Mouse (Mus musculus): ENCODE results near the gene Nsrp1.

Nsrp1 gene

DNA sequence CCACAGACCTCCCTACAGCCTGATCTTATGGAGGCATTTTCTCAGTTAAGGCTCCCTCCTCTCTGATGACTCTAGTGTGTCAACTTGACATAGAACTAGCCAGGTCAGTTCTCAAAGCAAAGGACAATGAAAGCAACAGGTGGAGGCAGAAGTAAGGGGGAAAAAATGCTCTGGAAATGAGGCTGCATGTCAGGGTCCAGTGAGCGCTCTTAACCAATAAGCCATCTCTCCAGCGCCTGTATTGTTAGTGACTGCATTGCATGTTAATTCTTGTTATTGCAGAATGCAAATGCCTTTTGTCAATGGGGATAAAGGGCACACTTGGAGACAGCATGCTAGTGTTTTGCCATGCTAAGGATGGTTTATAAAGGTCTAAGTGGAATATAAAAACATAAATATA is 35.4 kb downstream of the Nsrp1 start:
- no peak for DNase-seq (ENCODE audit: low spot score in 2 of 2)

DNA sequence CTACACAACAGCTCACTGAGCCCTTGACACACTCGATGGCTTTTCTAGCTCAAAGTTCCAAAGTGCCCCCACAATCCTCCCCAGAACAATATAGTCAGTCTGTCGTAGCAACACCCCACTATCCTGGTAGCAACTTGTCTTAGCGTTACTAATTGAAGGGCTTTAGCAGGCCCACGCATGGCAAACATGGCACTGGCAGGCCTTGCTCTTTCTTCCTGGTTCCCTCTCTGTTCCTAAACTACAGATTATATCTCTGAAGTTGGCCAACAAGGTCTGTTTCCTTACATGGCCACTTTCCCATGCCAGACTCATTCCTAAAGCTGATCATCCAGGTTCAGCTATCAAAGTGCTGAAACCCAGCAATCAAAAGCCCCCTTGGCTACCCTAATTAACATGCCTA is 36.3 kb downstream of the Nsrp1 start:
- no peak for DNase-seq (ENCODE audit: low spot score in 2 of 2)

DNA sequence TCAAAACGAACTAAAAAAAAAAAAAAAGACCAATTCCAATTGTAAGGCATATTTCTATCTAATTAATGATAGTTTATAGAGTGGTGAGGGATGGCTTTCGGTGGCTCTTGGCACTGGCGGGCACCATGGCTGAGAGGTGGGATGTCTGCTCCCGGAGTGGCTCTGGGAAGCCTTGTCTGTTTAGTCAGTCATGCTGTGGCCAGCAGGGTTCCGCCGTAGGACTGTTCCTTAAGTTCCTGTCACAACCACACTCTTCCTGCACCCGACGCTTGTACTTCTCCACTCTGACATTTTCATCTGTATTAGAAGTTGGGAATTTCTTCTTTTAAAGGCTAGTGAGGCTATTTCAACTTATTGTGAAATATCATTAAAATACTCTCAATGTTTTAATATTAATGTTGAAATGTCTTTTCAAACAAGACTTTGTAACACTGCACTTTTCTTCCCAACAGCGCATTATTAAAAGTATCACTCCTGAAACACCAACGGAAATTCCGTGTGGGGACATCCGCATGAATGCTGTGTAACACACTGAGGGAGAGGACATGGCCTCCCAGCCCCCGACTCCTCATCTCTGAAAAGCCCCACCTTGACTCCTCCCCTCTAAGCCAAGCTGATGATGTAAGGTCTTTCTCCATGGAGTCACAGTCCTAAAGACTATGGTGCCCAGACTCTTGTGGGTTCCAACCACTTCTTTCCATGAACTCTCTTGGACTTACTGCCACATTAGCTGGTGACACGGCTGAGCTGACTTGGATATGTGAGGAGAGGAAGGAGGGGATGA is 46.9 kb downstream of the Nsrp1 start:
- DNase-seq (ENCODE audit: low spot score in 2 of 2): no peak

DNA sequence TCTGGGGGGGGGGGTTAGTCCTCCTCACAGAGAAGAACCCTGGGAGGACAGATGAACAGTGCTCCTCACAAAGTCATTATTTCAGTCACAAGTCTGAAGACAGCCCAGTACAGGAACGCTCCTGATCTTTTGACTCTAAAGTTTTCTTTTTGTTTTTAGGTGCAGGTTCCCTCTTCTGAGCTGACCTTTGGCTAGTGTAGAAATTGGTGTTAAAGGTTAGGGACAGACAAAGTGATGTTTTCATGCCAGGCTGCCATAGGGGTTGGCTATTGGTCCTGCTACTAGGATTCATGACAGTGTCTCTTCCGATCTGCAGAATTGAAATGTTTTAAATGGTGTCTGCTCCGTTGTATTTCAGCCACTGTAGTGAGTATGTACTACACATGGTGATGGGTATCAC is 50.1 kb downstream of the Nsrp1 start:
- DNase-seq (ENCODE audit: low spot score in 2 of 2): no peak

DNA sequence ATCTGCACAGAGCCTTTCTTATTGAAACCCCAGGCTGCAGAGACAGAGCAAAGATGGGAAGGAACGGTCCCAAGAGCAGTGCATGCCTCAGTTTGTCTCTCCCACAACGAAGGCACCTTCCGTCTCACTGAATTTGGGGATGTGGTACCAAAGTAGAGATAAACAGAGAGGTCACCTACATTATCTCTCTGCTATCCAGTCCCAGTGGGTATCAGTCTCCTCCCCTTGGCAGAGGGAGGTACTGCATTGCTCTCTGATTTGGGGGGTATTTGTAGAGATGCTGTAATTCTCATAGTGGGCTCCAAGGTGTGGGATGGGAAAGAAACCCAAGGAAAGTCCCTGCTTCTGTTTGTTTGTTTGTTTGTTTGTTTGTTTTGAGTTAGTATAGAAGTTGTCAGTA is 51.7 kb downstream of the Nsrp1 start:
- DNase-seq (ENCODE audit: low spot score in 2 of 2): no peak

DNA sequence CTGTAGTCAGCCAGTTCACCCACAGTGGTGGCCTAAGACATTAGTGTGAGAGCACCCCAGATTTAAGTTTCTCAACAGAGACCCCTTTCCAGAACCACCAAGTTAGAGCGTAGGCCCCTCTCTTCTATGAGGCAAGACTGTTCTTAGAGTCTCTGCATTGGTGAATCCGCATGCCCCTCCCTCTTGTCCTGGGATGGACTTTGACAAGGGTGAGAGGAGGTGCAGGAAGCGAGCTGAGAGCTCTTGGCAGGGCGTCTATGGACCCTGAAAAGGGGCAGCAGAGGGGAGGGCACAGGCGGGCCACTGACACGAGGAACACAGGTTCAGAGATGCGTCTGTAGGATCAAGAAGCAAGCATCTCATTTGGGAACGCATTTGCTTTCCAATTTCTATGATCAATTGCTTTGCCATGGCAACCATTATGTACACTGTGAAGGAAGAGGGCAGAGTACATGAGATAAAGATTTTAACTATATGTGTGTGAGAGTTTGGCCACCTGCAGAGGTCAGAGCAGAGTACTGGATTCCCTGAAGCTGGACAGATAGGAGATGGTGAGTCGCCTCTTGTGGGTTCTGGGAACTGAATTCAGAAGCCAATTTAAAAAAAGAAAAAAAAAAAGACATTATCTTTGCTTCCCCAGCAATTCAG is 56.4 kb downstream of the Nsrp1 start:
- DNase-seq (ENCODE audit: low spot score in 2 of 2): no peak

DNA sequence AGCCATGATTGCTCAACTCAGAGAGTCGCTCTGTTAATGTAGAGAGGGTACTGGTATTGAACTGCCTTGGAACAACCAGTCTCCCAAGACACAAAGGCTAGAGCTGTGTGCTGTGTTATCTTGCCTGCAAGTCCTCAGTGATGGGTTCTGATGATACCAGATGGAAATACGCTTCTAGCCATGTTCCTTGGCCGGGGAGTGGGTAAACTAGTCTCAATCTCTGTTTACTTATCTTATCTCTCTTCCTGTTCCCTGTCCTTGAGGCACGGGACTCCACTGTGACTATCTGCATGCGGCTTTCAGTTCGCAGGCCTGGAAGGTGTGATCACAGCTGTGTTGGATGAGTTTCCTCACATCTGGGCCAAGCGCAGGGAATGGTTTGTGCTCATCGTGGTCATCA is 58.7 kb downstream of the Nsrp1 start:
- DNase-seq (ENCODE audit: low spot score in 2 of 2): no peak

DNA sequence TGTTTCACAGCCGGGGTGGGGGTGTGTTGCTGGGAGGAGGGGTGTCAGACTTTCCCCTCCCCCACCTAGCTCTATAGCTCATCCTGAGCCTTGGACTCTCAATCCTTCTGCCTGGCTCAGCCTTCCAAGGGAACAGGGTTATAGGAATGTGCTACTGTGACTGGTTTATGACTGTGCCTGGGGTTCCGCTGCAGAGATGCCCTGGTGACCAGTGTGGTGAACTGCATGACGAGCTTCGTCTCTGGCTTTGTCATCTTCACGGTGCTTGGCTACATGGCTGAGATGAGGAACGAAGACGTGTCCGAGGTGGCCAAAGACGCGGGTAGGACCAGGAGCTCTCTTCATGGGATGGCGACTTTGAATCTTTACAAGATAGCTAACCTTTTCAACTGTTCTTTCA is 60.2 kb downstream of the Nsrp1 start:
- no peak for DNase-seq (ENCODE audit: low spot score in 2 of 2)

DNA sequence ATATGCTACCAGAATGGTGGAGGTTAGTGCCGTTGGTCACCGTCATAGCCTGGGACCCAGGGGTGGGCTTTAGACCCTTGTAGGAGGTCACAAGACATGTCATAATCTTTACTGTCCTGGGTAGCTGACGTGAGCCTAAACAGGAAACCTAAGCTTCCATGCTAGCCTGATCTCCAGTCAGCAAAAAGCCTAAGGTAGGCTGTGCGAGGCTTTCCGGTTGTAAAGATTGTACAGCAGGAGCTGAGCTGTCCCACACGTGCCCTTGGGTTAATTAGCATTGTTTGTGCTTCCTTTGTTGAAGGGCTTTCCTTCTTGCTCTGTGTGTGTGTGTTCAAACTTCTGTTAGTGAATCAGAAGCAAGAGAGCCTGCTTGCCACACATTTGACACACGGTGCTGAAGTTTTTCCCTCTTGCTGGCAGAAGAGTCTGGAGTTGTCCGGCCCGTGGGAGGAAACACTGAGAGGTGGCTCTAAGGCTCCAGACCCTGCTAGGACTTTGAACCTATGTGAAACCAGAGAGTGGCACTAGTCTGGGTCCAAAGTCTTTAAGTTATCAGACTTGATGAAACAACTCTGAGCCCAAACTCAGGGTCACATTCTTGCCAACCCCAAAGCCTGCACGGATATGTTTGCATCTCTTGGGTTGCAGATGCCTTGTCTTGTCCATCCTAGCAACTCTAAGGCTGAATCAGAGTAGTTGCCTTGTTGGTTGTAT is 67.3 kb downstream of the Nsrp1 start:
- no peak for DNase-seq (ENCODE audit: low spot score in 2 of 2)

DNA sequence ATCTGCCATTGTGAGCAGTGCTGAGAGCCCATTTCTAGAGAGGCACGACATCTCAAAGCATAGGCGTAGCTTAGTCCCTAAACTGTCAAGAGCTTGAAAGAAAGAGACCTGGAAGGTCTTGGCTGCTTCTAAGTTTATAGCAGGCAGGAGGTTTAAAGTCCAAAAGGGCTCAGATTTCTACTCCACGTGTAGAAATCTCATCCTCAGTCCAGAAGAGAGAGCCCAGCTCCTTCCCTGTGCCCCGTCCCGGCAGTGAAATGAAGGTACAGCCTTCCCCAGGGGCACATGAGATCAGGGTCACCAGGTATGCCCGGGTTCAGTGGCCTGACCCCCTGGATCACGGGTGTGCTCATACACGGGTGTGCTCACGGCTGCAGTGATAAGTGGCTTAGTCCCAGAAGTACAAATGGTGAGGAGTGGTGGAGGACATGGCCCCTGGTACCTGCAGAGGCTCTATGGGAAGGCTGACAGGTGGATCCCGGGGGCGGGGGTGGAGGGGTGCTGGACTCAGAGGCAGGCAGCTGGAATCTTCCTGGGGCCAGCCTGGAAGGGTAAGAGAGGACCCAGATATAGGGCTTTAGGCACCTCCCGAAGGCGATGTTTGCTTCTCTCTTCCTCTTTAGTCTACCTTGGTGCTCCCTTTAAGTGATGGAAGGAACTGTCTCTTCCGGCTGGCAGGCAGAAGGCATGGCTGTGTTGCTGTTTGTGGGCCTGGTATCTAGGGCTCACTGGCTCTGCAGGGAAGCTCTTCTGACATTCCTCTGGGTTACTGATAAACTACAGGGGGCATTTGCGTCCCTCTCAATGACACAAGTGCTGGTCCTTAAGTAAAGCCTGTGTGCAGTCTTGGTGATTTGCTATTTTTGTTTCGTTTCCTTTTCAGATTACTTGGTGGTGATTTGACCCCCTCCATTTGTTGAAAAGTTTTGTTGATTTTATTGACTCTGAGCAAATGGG is 68.9 kb downstream of the Nsrp1 start:
- no peak for DNase-seq (ENCODE audit: low spot score in 2 of 2)

DNA sequence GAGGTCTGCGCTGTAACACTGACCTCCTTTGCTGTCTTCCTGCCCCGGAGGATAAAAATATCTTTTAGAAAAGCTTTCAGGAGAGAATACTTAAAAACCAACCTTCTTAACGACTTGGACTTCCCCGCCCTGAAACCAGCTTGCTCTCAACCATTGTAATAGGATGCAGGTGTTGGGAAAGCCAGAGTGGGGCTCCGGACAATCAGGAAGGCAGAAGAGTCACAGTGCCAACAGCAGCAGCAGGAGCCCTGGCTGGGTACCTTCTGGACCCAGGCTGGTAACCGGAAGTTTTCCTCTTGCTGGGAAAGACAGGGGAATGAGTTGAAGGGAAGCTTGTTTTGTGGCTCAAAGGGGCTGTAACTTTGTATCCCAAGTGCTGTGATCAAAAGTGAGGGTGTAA is 71.6 kb downstream of the Nsrp1 start:
- DNase-seq (ENCODE audit: low spot score in 2 of 2): no peak

DNA sequence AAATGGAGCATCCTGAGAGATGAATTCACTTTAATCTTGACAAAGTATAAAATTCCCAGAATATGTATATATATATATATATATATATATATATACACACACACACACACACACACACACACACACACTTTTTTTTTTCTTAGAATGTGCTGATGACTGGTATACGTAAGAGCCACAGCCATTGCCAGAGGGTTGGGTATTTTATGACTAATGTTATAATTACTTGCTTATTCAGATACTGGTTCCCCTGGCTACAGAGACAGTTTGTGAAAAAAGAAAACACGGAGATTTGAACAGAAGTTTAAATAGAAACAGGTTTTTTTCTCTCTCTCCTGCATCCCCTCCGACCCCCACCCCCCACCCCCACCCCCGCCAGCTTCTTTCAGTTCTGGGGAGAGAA is 72.4 kb downstream of the Nsrp1 start:
- no peak for DNase-seq (ENCODE audit: low spot score in 2 of 2)

DNA sequence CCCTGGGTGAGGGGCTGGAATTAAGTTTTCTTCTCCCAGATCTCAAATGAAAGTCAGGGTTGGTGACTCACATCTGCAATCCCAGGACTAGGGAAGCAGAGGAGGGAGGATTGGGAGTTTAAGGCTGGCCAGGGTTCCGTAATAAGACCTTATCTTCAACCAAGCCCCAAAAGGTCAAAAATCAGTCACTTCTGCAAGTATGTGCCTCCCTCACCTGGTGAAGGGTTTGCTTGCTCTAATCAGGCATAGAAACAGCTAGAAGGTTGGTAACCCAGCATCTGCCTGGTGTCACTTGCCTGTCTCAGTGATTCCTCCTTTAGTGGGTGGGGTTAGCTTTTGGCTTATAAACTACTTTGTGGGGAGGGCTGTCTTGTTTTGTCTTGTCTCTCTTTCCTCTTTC is 75.9 kb downstream of the Nsrp1 start:
- DNase-seq (ENCODE audit: low spot score in 2 of 2): no peak

DNA sequence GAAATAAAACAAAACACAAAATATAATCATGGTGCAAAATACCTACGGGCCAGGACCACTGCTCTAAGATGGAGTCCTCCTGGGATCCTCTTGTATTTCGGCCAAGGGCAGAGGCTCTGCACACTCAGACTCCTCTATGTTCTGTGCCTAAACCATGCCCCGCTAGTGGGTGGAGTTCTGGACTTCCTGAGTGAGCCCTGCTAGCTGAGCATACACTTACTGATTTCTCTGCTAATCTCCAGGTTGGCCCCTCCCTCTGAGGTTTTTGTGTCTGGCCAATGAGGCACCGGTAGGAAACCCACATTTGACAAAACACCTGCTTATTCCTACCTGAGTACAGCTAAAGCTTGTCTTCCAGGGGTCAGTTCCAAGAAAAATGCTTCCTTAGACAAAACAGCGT is 77.5 kb downstream of the Nsrp1 start:
- DNase-seq (ENCODE audit: low spot score in 2 of 2): no peak

DNA sequence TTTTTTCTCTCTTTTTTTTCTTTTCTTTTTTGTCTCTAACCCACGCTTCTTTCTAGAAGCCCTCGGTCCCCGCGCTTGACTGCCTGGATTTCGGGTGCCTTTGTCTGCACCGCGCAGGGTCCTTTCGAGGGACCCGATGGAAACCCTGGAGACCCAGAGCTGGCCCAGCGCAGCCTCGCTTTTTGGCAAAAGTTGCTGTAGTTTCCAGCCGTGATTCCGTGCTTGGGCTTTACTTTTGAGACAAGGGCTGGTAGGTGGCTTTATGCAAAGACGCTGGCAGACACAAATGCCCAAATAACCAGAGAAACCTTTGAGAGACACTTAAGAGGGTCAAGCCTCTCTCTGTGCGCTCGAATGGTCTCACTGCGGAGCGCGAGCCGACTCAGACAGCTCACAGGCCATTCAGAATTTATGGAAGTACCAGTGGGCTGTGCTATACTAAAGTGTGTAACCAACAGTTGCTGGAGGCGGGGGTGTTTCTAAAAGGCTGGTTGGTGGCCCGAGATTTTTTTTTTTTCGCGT is 79.5 kb downstream of the Nsrp1 start:
- DNase-seq (ENCODE audit: low spot score in 2 of 2): no peak

DNA sequence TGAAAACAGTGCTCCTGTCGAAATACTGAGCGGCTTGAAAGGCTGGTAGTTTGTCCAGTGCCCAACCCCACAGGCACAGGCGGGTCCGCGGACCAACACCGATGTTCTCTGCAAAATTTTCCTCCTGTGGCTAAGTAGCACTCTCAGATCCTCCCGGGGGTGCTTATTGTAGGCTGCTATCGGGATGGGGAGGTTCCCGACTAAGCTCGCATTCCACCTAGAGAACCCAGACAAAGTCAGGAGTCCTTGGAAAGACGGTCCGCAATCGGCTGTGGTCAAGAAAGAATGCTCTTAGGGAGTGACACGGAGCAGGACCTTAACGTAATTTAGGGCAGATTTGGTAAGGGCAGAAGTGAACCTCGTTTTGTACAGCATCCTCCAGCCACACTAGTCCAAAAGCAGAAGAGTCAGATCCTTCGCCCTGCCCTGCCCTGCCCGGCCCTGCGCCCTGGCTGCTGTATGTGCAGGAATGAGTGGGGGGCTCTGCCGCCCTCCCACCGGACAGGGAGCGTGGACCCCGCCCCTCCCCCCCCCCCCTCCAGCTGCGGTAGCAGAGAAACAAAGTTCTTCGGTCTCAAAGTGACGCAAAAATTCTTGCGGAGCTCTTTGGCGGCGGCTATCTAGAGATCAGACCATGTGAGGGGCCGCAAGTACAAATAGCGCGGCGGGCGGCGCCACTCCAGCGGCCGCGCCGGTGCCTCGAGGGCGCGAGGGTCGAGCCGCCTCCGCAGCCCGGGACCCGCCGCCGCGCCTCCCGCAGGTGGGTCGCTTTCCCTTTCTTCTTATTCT is 80.1 kb downstream of the Nsrp1 start, which contains the start of gene Slc6a4:
Slc6a4 (plus strand) TSS at position 688 of the 789 bp plus-strand sequence.
- DNase-seq (ENCODE audit: low spot score in 2 of 2): no peak

DNA sequence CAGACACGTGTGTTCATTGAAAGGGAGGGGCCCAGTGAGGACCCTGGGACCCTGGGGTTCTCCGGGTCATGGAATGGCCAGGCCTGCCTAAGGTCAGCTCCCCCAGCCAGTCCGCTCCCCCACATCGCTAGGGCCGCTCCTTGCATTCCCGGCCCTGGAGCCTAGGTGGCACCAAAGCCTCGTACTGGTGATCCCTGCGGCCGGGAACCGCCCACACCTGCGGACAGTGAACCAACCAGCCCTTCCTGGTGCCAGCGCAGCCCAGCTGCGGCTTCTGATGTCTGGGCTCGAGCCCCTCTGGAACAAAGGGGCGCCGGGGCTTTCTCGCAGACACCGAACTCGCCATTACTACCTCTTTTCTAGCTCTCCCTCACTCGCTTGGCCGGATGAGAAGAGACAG is 80.9 kb downstream of the Nsrp1 start:
- DNase-seq (ENCODE audit: low spot score in 2 of 2): peak; percentile 44

DNA sequence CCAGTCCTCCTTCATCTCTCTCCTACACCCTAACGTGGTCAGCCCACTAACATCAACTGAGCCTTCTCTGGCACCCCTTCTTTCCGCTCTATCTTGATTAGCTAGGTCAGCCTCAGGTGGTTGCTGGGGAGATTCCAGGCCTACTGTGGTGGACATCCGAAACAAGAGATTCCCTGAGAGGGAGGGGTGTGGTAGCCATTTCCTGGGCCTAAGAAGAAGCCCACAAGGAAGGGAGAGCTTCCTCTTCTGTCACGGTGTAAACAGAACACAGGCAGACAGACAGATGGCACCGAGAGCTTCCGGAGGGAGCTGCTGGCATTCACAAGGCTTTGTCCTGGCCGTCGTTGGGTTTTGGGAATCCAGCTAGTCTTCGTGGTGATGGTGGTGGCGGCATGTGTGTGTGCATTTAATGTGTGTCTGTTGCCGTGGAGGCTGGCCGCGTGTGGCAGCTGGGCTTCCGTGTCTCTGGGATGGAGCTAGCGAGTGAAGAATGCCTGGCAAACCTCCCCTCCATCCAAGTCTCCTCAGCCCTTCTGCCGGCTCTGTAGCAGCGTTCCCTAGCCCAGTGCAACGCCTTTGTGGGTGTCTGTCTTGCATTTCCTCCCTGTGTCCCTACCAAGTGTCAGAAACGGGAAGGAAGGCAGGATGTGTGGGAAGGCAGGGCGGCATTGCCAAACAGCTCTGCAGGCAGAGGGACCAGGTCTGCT is 82.1 kb downstream of the Nsrp1 start:
- DNase-seq (ENCODE audit: low spot score in 2 of 2): no peak

All from heart, adult 9 months (tissue).